Mouse (Mus musculus): ENCODE data around the gene Pm20d1.

The Pm20d1 gene

GRCm38 (mm10) chr1:131828297-131829126 is 31.3 kb downstream of the Pm20d1 start:
- DNase-seq (ENCODE audit: low read depth, low spot score) = peak; percentile 58

GRCm38 (mm10) chr1:131829279-131829678 is 32.1 kb downstream of the Pm20d1 start:
- DNase-seq (ENCODE audit: low read depth, low spot score) = no peak

- DNase-seq (ENCODE audit: low read depth, low spot score) = no peak
Measured at GRCm38 (mm10) chr1:131830561-131830960, 33.4 kb downstream of the Pm20d1 start.

- no peak for DNase-seq (ENCODE audit: low read depth, low spot score)
Measured at GRCm38 (mm10) chr1:131830971-131831641, 33.9 kb downstream of the Pm20d1 start.

- no peak for DNase-seq (ENCODE audit: low read depth, low spot score)
Measured at GRCm38 (mm10) chr1:131837035-131837434, 39.9 kb downstream of the Pm20d1 start.

- DNase-seq (ENCODE audit: low read depth, low spot score) = no peak
Measured at GRCm38 (mm10) chr1:131838542-131838941, 41.4 kb downstream of the Pm20d1 start.

GRCm38 (mm10) chr1:131839279-131839678 is 42.1 kb downstream of the Pm20d1 start:
- DNase-seq (ENCODE audit: low read depth, low spot score) = no peak

- no peak for DNase-seq (ENCODE audit: low read depth, low spot score)
Measured at GRCm38 (mm10) chr1:131842221-131842620, 45.0 kb downstream of the Pm20d1 start.

- no peak for DNase-seq (ENCODE audit: low read depth, low spot score)
Measured at GRCm38 (mm10) chr1:131843758-131844157, 46.6 kb downstream of the Pm20d1 start.

GRCm38 (mm10) chr1:131844883-131845282 is 47.7 kb downstream of the Pm20d1 start:
- no peak for DNase-seq (ENCODE audit: low read depth, low spot score)

GRCm38 (mm10) chr1:131846255-131846654 is 49.1 kb downstream of the Pm20d1 start:
- DNase-seq (ENCODE audit: low read depth, low spot score) = peak; percentile 8

GRCm38 (mm10) chr1:131861811-131862210 is 64.6 kb downstream of the Pm20d1 start:
- DNase-seq (ENCODE audit: low read depth, low spot score) = no peak

GRCm38 (mm10) chr1:131865596-131865995 is 68.4 kb downstream of the Pm20d1 start:
- DNase-seq (ENCODE audit: low read depth, low spot score) = no peak

- DNase-seq (ENCODE audit: low read depth, low spot score) = no peak
Measured at GRCm38 (mm10) chr1:131866304-131866999, 69.3 kb downstream of the Pm20d1 start.

GRCm38 (mm10) chr1:131867093-131867945 is 70.1 kb downstream of the Pm20d1 start, which contains the start of gene Rab29:
TSS of gene Rab29 (plus strand) at chr1:131867224.
- peak; percentile 91 for DNase-seq (ENCODE audit: low read depth, low spot score)

GRCm38 (mm10) chr1:131867946-131868290 is 70.7 kb downstream of the Pm20d1 start:
- no peak for DNase-seq (ENCODE audit: low read depth, low spot score)

GRCm38 (mm10) chr1:131869561-131869960 is 72.4 kb downstream of the Pm20d1 start:
- DNase-seq (ENCODE audit: low read depth, low spot score) = no peak
